Mouse (Mus musculus) lung, adult 2 months (tissue): ENCODE results near the gene Zbtb46. TPM values are rescaled to one million over a fixed set of nuclear protein-coding genes. Genes with fewer than 3 reads are reported as not detected.

Experiments
- DNase-seq: peaks from one replicate; pipeline ENCODE4 v3.0.0; 2022
- H3K4me1 ChIP-seq: fragments of 200-500 bp; 2 replicates; pipeline ENCODE4 v1.6.1; 2011; ENCODE audit warnings: low read length; ENCODE audit not compliant: control insufficient read depth, insufficient read depth
- H3K4me3 ChIP-seq: fragments of 200-500 bp; replicated peaks from 2 replicates; pipeline ENCODE3; 2011; ENCODE audit warnings: low read depth, mild to moderate bottlenecking, control low read depth, low read length; ENCODE audit errors: extremely low read depth
- CTCF ChIP-seq: fragments of 200-500 bp; IDR thresholded peaks from 2 replicates; pipeline ENCODE4 v1.5.1; 2011; ENCODE audit warnings: mild to moderate bottlenecking, low read length, control low read depth; ENCODE audit not compliant: insufficient read depth
- POLR2A ChIP-seq: fragments of 200-500 bp; IDR thresholded peaks from 2 replicates; pipeline ENCODE4 v1.6.1; 2011; ENCODE audit warnings: low read depth, mild to moderate bottlenecking, control low read depth, low read length, borderline replicate concordance; ENCODE audit errors: extremely low read depth
- WGBS: fragments of 180-500 bp; shearing (Covaris S2); methylation state at CpG from one replicate; pipeline ENCODE4 v1.1.7; 2018; 5-methylcytosine and 5-hydroxymethylcytosine counted together
- polyA plus RNA-seq: library from polyadenylated mRNA; depleted of rRNA; stranded (reverse); fragments of >200 nt; gene quantifications from 2 replicates; pipeline ENCODE4 v1.2.3, GENCODE M21; 2012

The Zbtb46 gene
- polyA plus RNA-seq, 1 experiment, result 17.0 TPM

DNA sequence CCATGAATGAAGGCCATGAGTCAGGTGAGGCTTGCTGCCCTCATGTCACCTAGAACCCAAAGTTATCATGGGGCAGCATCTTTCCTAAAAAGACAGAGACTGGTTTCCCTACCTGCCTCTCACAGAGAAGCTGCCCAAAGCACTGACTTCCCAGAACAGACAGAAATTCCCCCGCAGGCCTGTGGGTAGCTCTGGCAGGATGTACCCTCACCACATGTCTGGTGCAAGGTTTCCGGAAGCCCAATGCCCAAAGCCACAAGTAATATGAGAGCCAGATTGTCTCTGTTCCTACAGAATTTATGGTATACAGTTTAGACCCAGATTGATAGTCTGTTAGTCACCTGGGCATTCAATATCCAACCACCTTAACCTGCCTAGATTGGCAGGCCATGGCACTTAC, 16.2 kb downstream of the Zbtb46 start:
- H3K4me3 ChIP-seq, result no peak overlapping the region
- 86% methylated on average over 2 of the region's 2 CpGs for WGBS
- TF ChIP-seq POLR2A (no peak), CTCF (no peak)
- no peaks in the 10 kb centered on the region; the same call in none of the 2 replicates for H3K4me1 ChIP-seq
- no peak for DNase-seq

- 81% methylated on average over 4 of the region's 4 CpGs for WGBS
- Histone ChIP-seq H3K4me1 (no peaks in the 10 kb centered on the region; the same call in 1 of the 2 replicates), H3K4me3 (no peak overlapping the region)
- TF ChIP-seq CTCF, result no peak
- no peak for TF ChIP-seq POLR2A
- DNase-seq, result no peak
Measured at GRCm38 (mm10) chr2:181438176-181438575, 21.1 kb downstream of the Zbtb46 start.

- H3K4me1 ChIP-seq, result no peaks in the 10 kb centered on the region; the same call in 1 of the 2 replicates
- DNase-seq, result no peak
- WGBS, result 52% methylated on average over 2 of the region's 2 CpGs
- H3K4me3 ChIP-seq, result no peak overlapping the region
- TF ChIP-seq CTCF (no peak), POLR2A (no peak)
Measured at GRCm38 (mm10) chr2:181436246-181436645, 23.0 kb downstream of the Zbtb46 start.

DNA sequence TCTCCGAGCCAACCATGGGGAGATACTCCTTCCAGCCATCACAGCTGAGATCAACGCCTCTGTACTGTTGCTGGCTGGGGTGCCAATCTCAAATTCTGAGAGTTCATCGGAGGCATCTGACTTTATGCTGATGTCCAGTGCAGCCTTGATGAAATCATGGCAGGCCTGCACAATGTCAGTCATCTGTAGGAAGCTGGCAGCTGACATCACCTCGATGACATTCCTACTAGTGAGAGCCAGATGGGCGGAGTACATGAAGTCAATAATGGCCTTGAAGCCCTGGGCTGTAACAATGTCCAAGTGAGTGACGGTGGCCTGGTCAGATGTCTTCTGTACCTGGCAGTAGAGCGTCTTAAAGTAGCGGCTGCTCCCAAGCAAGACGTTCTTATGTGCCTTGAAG, 35.4 kb downstream of the Zbtb46 start:
- no peak overlapping the region for H3K4me3 ChIP-seq

GRCm38 (mm10) chr2:181420903-181421638, 38.2 kb downstream of the Zbtb46 start:
- Histone ChIP-seq H3K4me3 (no peak overlapping the region), H3K4me1 (no peaks in the 10 kb centered on the region)
- 63% methylated on average over 4 of the region's 4 CpGs for WGBS
- TF ChIP-seq POLR2A, result no peak
- TF ChIP-seq CTCF, result no peak
- DNase-seq, result no peak

More for the DNA sequence above, 35.4 kb downstream of the Zbtb46 start:
- WGBS, result 76% methylated on average over 9 of the region's 9 CpGs
- DNase-seq, result no peak
- no peaks in the 10 kb centered on the region for H3K4me1 ChIP-seq
- no peak for TF ChIP-seq POLR2A

DNA sequence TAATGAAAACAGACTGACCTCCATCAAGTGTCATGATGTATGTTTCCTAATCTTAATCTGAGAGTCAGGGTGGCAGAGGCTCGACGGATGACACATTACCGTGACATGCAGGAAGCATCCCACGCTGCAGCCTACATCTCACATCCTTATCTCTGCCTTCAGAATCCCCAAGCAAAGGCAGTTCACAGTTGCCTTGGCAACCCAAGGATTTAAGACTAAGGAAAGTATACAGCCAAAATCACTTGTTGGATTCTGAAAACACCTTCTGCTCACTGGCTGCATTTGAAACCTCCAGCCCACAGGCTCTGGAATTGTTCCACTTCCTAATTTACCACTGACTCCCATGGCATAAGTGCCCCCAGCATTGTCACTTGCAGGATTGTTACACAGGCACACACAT, 38.8 kb downstream of the Zbtb46 start:
- Histone ChIP-seq H3K4me1 (no peaks in the 10 kb centered on the region), H3K4me3 (no peak overlapping the region)
- DNase-seq, result no peak
- no peak for TF ChIP-seq CTCF
- no peak for TF ChIP-seq POLR2A
- WGBS, result 50% methylated on average over 4 of the region's 4 CpGs

DNA sequence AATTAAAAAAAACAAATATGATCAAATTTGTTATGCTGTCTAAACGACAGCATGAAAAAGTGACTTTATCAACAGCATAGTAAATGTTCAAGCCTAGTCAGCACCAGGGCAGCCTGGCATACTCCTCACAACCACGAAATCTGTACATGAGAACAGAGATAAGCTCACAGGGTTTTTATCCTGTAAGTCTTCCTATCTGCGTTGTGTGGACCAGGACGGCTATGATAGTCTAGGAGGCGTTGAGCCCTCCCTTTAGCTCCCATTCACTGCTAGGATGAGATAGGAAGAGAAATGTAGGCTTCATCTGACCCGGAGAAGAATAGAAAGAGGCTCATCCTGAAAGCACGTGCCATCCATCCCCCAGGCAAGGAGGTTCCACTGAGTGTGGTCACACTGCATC, 39.9 kb downstream of the Zbtb46 start:
- Histone ChIP-seq H3K4me3 (no peak overlapping the region), H3K4me1 (no peaks in the 10 kb centered on the region)
- DNase-seq, result no peak
- WGBS, result 75% methylated on average over 7 of the region's 7 CpGs
- TF ChIP-seq POLR2A (no peak), CTCF (no peak)

DNA sequence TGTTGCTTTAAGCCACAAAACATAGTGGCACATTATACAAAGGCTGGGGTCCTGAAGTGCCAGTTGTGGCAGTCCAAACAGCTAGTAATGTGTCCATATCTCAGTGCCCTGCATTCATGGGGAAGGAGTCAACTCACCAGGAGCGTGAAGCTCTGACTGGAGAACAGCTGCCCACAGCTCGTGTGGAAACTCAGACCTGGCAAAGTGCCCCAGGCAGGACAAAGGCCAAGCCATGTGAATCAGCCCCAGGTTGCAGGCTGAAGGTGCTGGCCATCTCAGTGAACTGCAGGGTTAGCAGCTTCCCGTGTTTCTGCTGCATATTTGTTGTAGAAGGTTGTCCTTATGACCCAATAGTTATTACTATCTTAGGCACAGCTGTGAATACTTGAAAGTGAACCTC, 43.3 kb downstream of the Zbtb46 start:
- peaks cover 6% of the 10 kb centered on the region; the same call in 1 of the 2 replicates for H3K4me1 ChIP-seq
- H3K4me3 ChIP-seq, result no peak overlapping the region
- 22% methylated on average over 3 of the region's 3 CpGs for WGBS
- TF ChIP-seq CTCF (no peak), POLR2A (no peak)
- DNase-seq, result peak; percentile 14

- H3K4me3 ChIP-seq, result no peak overlapping the region
- 26% methylated on average over 2 of the region's 2 CpGs for WGBS
- DNase-seq, result no peak
- H3K4me1 ChIP-seq, result peaks cover 6% of the 10 kb centered on the region; the same call in 1 of the 2 replicates
- no peak for TF ChIP-seq POLR2A
- TF ChIP-seq CTCF, result no peak
Measured at GRCm38 (mm10) chr2:181413141-181413540, 46.1 kb downstream of the Zbtb46 start.

DNA sequence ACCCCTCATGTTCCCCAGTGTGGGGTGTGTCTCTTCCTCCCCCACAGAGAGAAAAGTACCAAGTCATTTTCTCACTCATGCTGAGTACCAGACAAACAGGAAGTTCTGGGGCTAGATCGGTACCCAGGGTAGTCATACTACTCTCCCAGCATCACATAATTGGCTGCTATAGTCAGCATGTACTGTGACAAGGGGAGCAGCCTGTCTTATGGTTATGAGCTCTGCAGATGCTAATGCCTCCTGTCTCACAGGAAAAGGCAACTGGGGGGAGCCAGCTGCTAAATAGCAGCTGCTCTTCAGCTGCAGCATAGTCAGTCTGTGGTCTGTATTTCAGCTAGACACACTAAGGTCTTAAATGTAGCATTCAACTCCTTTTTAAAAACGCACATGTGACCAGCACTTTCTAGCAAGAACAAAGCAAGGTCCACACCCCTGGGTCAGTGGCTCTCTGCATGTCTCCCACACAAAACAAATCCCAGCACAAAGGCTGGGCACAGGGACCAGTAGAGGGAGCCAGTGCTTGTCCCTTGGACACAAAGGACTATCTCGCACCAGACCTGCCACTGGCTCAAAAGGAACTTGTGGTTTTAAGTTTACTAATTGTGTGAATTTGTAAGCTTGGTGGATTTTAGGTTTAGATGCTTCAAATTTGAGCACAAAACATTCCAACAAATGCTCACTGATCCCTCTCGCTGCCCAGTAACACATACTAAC, 48.3 kb downstream of the Zbtb46 start:
- WGBS, result 28% methylated on average over 4 of the region's 4 CpGs
- peak; percentile 39 for DNase-seq

More for the DNA sequence above, 48.3 kb downstream of the Zbtb46 start:
- H3K4me3 ChIP-seq, result no peak overlapping the region
- peaks cover 6% of the 10 kb centered on the region; the same call in 1 of the 2 replicates for H3K4me1 ChIP-seq
- TF ChIP-seq CTCF (peak; percentile 85), POLR2A (no peak)
